Mouse (Mus musculus) large intestine, adult 2 months (tissue): Measurements from ENCODE around the gene Ston2. TPM values are rescaled to one million over a fixed set of nuclear protein-coding genes. Genes with fewer than 3 reads are reported as not detected.
"Not testable (repeated sequence)": the region's sequence is repeated elsewhere in the genome, so short reads cannot be mapped to it uniquely, and the experiment has no call there.

Experiments used
- DNase-seq: peaks from one replicate; pipeline ENCODE4 v3.0.0-alpha.2; 2012; ENCODE audit warnings: low read depth, low spot score
- WGBS: fragments of 180-500 bp; shearing (Covaris S2); methylation state at CpG from one replicate; pipeline ENCODE4 v1.1.7; 2018; 5-methylcytosine and 5-hydroxymethylcytosine counted together
- polyA plus RNA-seq: library from polyadenylated mRNA; depleted of rRNA; stranded (reverse); fragments of >200 nt; gene quantifications from 2 replicates; pipeline ENCODE4 v1.2.3, GENCODE M21; 2012

Gene Ston2
- polyA plus RNA-seq, 1 experiment, result 2.3 TPM

GRCm38 (mm10) chr12:91637136-91637909, 150.9 kb downstream of the Ston2 start:
- WGBS, result 78% methylated on average over 12 of the region's 12 CpGs
- DNase-seq, result no peak

- DNase-seq, result no peak
- 79% methylated on average over 5 of the region's 5 CpGs for whole genome bisulfite sequencing
Measured at GRCm38 (mm10) chr12:91626482-91626881, 161.7 kb downstream of the Ston2 start.

- 70% methylated on average over 1 of the region's 1 CpGs for WGBS
- DNase-seq, result no peak
Measured at GRCm38 (mm10) chr12:91625013-91625412, 163.2 kb downstream of the Ston2 start.

DNA sequence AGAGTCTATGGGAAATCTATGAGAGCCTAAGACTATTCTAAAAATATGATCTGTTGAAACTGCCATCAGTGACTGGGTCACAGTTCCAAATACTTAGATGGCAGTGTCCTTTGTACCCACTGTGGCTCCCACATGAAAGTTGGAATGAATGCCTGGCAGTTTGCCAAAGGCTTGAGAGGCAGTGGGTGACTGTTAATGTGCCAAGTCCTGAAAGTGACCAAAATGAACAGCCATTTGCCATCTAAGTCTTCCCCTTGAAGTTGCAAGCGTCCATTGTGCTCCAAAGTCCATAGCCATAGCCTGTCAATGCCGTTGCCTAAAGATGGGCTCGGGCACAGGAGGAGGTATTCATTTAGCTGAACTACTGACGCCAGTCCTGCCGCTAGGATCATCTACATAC, 178.8 kb downstream of the Ston2 start:
- DNase-seq, result no peak
- 80% methylated on average over 5 of the region's 5 CpGs for WGBS

GRCm38 (mm10) chr12:91607678-91608077, 180.5 kb downstream of the Ston2 start:
- 65% methylated on average over 7 of the region's 7 CpGs for WGBS
- DNase-seq, result no peak

GRCm38 (mm10) chr12:91606651-91607050, 181.5 kb downstream of the Ston2 start:
- WGBS, result 88% methylated on average over 13 of the region's 13 CpGs
- no peak for DNase-seq

DNA sequence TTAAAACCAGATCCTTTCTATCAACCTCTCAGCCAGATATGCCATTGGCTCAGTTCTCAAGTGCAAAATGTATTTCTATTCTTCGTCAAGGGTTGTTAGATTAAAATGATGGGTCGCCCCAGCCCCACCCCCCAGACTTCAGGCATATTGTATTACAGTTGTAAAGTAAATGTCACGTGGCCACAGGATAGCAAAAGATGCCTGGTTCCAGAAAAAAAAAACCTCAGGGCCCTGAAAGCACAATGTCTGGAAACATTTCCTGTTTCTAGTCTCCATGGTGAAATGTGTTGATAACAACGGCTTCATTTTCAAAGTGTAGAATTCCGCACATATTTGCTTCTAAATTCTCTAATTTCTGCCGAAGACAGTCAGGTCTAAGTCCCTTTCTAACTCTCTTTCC, 183.6 kb downstream of the Ston2 start:
- no peak for DNase-seq
- 25% methylated on average over 6 of the region's 6 CpGs for WGBS

GRCm38 (mm10) chr12:91592128-91592527, 196.1 kb downstream of the Ston2 start:
- WGBS, result 93% methylated on average over 3 of the region's 3 CpGs
- DNase-seq, result no peak

DNA sequence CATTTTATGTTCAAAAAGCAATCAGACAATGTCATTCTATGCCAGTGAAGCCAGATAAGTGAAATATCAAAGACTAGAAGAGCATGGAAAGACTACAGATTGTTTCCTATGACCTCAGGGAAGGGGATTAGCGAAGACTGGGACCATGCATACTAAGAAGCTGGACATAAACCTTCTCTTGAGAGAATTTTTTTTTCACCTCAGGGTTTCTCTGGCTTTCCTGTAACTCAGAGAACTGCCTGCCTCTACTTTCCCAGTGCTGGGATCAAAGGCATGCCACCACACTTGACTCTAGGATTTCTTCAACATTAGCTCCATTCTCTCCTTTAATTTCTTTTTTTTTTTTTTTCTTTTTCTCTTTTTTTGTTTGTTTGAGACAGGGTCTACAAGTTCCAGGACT, 197.0 kb downstream of the Ston2 start:
- WGBS, result 91% methylated on average over 1 of the region's 1 CpGs
- DNase-seq, result no peak

- WGBS, result 6% methylated on average over 6 of the region's 6 CpGs
- no peak for DNase-seq
Measured at GRCm38 (mm10) chr12:91590716-91591115, 197.5 kb downstream of the Ston2 start.

DNA sequence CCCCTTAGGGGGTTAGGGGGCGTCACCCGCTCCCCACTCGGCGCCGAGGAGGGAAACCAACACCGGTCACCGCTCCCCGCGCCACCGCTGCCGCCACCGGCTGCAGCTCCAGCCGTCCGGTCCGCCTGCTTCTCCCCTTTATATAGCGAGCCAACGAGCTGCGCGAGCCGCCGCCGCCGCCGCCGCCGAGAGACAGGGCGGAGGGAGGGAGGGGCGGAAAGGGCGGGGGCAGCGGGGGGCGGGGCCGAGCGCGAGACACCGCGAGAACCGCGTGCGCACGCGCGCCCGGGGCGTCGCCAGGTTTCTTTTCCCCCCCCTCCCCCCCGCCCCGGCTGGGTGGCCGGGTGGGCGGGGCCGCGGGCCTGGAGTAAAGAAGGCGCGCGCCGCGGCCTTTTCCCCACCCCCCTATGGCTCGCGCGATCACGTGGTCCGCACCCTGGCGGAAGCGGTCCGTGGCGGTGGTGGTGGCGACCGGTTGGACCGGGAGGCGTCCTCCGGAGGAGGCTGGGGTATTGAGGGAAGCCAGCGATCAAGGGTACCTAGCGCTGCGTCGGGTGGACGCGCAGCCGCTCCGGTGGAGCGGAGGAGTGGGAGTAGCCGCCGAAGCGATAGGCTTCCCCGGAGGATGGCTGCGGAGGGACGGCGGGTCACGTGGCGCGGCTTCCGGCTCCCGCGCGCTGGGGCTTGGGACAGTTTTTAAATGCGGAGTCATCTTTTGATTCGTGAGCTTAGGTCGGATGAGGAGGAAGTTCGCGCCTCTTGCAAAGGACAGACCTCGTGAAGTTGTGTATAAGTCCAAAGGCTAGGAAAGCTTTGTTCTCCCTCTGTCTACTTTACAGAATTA, 198.1 kb downstream of the Ston2 start, which contains the start of gene Gtf2a1:
Gtf2a1 (minus strand) TSS at position 641 of the 844 bp plus-strand sequence.
- under 1% methylated on average over 82 of the region's 99 CpGs for WGBS
- peak; percentile 66 for DNase-seq

GRCm38 (mm10) chr12:91589542-91589846, 198.7 kb downstream of the Ston2 start:
- WGBS, result 0% methylated on average over 11 of the region's 11 CpGs
- DNase-seq, result no peak

GRCm38 (mm10) chr12:91588670-91589541, 199.3 kb downstream of the Ston2 start:
- WGBS, result under 1% methylated on average over 78 of the region's 83 CpGs
- DNase-seq, result no peak

GRCm38 (mm10) chr12:91588176-91588669, 200.0 kb downstream of the Ston2 start:
- peak; percentile 90 for DNase-seq
- WGBS, result under 1% methylated on average over 32 of the region's 32 CpGs

DNA sequence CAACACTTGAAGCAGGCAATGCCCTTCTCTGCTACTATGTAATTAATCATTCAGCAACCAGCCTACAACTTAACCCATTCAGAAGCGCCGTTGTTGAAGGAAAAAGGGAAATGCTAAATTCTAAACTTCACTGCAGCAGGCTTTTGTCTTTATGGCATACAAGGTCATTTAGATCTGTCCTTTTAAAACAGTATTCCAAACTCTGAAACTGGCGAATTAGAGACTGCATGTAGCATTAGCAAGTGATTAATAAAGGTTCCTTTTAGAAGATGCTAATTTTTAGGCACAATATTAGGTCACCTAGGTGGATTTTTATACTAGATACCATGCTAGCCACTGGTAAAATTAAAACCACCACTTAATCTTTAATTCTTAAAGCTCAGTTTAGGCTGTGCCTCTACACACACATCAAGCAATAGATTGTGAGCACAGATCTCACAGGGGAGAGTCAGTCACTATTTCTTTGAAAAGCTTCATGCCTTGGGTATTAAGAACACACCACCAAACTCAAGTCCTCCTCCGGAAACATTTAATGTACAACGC, 200.6 kb downstream of the Ston2 start:
- DNase-seq, result no peak
- WGBS, result 29% methylated on average over 5 of the region's 5 CpGs

GRCm38 (mm10) chr12:91587077-91587476, 201.1 kb downstream of the Ston2 start:
- DNase-seq, result no peak
- WGBS, result 79% methylated on average over 3 of the region's 3 CpGs

GRCm38 (mm10) chr12:91585815-91586214, 202.4 kb downstream of the Ston2 start:
- DNase-seq, result not testable (repeated sequence)
- 92% methylated on average over 4 of the region's 4 CpGs for WGBS

- DNase-seq, result no peak
- WGBS, result 85% methylated on average over 3 of the region's 3 CpGs
Measured at GRCm38 (mm10) chr12:91585206-91585605, 203.0 kb downstream of the Ston2 start.

DNA sequence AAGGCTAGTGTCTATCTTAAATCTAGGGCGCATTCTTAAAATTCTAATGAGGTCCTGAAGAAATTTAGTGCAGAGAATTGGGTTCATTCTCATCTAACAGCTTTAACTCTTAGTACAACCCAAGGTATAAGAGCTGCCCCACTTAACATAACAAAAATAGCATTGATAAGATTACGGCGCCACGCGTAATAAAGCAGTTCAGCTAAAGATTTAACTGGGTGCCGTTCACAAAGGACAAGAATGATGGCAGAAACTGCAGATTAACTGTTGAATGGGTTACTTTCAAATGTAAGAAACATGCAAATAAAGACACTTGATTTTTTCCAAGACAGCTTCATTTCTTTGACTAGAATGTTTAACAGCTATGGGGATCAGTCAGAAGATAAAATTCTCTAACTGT, 204.8 kb downstream of the Ston2 start:
- no peak for DNase-seq
- 89% methylated on average over 6 of the region's 6 CpGs for WGBS
